In genomic region chr10:93855126-93855525, GRCm38 (mm10) we compare ENCODE assay signal across 18 mouse cellular contexts. TPM values are rescaled to one million over a fixed set of nuclear protein-coding genes. Genes with fewer than 3 reads are reported as not detected.
"Had no signal": no experiment of that assay in that cellular context is flagged by ENCODE, and none has a peak within 500 bp of the region (broad histone marks: within the 10 kb centered on the region; RNA-seq: fewer than 3 reads in every experiment).

No protein-coding gene starts in this region.

- H3K27ac ChIP-seq: neural tube, embryonic 15.5 days; stomach, embryonic 15.5 days; stomach, postnatal 0 days had no signal

- H3K4me2 ChIP-seq: neural tube, embryonic 15.5 days; stomach, embryonic 15.5 days had no signal

- DNase-seq: retina, postnatal 1 day; right cerebral cortex, adult 18-20 months; right cerebral cortex, postnatal 14 days; right cerebral cortex, postnatal 25 days; right cerebral cortex, postnatal 4 days; spleen, adult 18-20 months; thymus, adult 18-20 months; thymus, adult 2 months; thymus, postnatal 14 days; thymus, postnatal 25 days; thymus, postnatal 36 days; thymus, postnatal 4 days had no signal

- H3K9me3 ChIP-seq: neural tube, embryonic 15.5 days; stomach, embryonic 15.5 days had no signal

- H3K27me3 ChIP-seq: neural tube, embryonic 15.5 days; stomach, embryonic 15.5 days had no signal

- H3K36me3 ChIP-seq: stomach, embryonic 15.5 days had no signal

- H3K9ac ChIP-seq: neural tube, embryonic 15.5 days; stomach, embryonic 15.5 days had no signal

- H3K4me3 ChIP-seq: neural tube, embryonic 15.5 days; stomach, embryonic 15.5 days had no signal

- H3K4me1 ChIP-seq: neural tube, embryonic 15.5 days; stomach, embryonic 15.5 days had no signal

RNA-seq across cellular contexts. Expression of gene Usp44, which starts 23.8 kb away (rescaled TPM):
- total RNA-seq: neutrophil, adult 5-6 weeks had no signal
- polyA plus RNA-seq: spleen, adult 2 months; stomach, postnatal 0 days; urinary bladder, adult 2 months had no signal
